Mouse (Mus musculus): ENCODE results near the gene Slc8a3. TPM values are rescaled to one million over a fixed set of nuclear protein-coding genes. Genes with fewer than 3 reads are reported as not detected.

The Slc8a3 gene
- polyA plus RNA-seq, 1 experiment from 2014 or later = 0.58 TPM

DNA sequence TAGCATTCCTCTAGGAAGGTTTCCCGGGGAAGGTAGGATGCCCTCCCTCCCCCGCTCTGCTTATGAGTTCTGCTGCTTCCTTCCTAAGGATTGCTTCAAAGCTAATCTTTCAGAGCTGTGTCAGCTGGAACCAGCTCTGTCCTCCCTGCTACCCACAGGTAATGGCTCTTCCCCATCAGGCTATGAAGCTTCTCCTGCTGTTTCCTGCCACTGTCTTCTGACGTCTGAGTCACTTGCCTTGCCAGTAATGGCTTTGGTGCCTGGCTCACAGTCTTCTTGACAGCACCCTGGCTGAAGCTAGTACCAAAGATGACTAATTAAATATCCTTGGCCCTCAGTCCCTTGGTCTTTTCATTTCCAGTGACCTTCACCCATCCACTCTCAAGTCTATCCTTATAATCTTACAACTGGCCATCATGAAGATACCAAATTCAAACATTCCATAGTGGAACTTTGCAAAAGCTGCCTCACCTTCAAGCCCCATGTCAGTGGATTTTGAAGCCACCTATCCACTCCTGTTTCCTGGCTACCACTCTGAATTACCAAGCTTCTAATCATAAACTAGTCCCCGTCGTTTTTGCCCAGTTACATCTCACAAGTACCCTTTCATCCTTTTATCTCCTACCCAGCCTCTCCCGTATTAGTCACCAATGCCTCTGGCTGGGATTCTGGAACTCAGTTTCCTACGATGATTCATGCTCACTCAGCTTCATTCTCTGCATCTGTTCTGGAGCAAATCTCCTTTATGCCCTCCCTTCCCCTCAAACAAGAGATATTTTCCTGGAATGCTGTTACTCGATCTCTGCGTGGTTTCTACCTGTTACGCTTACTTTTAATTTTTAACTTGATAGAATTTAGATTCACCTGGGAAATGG, 97.3 kb downstream of the Slc8a3 start:
- ATAC-seq (replicated peaks; ENCODE audit: insufficient number of reproducible peaks, low FRiP score, low TSS enrichment, low read depth) = no peak
- Histone ChIP-seq H3K4me1 (ENCODE audit: control insufficient read depth, insufficient read depth, low read length) (no peaks in the 10 kb centered on the region), H3K4me2 (ENCODE audit: low read depth, low read length) (no peak overlapping the region), H3K9me3 (replicated peaks; ENCODE audit: control insufficient read depth, low read length) (no peaks in the 10 kb centered on the region), H3K9ac (replicated peaks; ENCODE audit: low read length) (no peak overlapping the region), H3K27me3 (ENCODE audit: control insufficient read depth, insufficient read depth, low read length) (no peaks in the 10 kb centered on the region), H3K36me3 (replicated peaks; ENCODE audit: control insufficient read depth, insufficient read depth, low read depth, low read length) (no peaks in the 10 kb centered on the region), H3K4me3 (ENCODE audit: low read depth, low read length) (no peak overlapping the region), H3K27ac (replicated peaks; ENCODE audit: low read depth, low read length) (no peak overlapping the region)
- no peak for DNase-seq (ENCODE audit: low spot score)
- WGBS = 84% methylated on average over 10 of the region's 10 CpGs

DNA sequence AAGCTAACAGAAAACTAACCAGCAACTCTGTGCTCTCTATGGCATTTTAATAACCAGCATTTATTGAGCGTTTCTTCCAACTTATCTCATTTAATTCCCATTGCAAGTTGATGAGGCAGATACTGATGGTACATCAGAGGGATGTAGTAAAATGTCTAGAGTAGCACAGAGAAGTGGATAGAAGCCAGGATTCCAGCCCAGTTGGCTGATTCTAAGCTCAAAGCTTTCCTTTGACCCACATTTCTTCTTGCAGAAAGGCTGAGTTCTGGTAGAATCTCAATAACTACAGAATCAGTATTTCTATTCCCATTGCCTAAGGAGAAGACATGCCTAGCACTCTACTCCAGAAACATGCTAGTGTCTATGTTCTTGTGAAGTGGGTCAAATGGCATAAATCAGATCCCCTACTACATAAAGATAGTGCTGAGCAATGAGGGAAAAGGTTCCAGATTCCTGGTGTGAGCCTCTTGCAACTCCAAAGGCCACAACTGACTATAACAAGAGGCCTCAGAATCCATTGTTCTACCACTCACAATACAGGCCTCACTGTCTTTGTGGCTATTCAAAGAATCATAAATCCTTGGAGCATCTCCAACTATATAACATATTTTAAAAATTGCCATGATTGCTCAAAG, 99.1 kb downstream of the Slc8a3 start:
- Histone ChIP-seq H3K4me1 (ENCODE audit: control insufficient read depth, insufficient read depth, low read length) (no peaks in the 10 kb centered on the region), H3K27ac (replicated peaks; ENCODE audit: low read depth, low read length) (no peak overlapping the region), H3K9ac (replicated peaks; ENCODE audit: low read length) (no peak overlapping the region), H3K4me2 (ENCODE audit: low read depth, low read length) (no peak overlapping the region), H3K4me3 (ENCODE audit: low read depth, low read length) (no peak overlapping the region), H3K36me3 (replicated peaks; ENCODE audit: control insufficient read depth, insufficient read depth, low read depth, low read length) (no peaks in the 10 kb centered on the region), H3K27me3 (ENCODE audit: control insufficient read depth, insufficient read depth, low read length) (no peaks in the 10 kb centered on the region), H3K9me3 (replicated peaks; ENCODE audit: control insufficient read depth, low read length) (no peaks in the 10 kb centered on the region)
- DNase-seq (ENCODE audit: low spot score) (no peak), ATAC-seq (replicated peaks; ENCODE audit: insufficient number of reproducible peaks, low FRiP score, low TSS enrichment, low read depth) (no peak)
- WGBS = 91% methylated on average over 1 of the region's 1 CpGs

DNA sequence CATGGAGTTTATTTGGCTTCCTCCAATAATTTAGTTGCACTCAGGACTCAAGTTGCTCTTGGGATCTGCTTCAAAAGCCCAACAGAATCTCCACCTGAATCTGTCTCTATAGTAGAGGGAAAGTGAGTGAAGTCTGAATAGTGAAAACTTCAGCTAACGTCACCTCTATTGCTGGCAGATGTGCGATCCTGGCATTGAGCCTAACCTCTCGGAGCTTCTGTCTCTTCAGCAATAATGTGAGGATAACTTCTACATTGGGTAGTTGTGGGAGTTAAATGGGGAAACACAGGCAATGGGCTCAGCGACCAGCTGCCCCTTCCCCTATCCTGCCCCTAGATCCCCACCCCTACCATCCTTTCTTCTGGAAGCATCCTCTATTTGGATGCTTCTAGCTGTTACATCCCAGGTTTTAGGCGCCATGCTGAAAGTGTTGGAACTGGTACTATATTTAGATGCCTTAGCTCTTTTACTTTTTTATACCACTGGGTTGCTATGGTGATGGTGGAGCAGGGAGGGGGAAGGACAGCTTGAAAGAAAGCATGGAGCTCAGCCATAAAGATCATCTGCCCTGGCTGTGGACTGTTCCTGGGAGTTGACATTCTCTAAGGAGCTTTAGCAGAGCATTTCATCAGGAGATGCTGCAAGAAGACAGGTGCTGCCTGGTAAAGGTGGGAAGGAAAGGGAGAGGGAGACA, 105.1 kb downstream of the Slc8a3 start:
- no peak for DNase-seq (ENCODE audit: low spot score)
- no peaks in the 10 kb centered on the region for H3K27me3 ChIP-seq (ENCODE audit: control insufficient read depth, insufficient read depth, low read length)
- H3K27ac ChIP-seq (replicated peaks; ENCODE audit: low read depth, low read length) = no peak overlapping the region
- no peak for ATAC-seq (replicated peaks; ENCODE audit: insufficient number of reproducible peaks, low FRiP score, low TSS enrichment, low read depth)
- H3K4me2 ChIP-seq (ENCODE audit: low read depth, low read length) = no peak overlapping the region
- 77% methylated on average over 5 of the region's 5 CpGs for WGBS
- H3K9ac ChIP-seq (replicated peaks; ENCODE audit: low read length) = no peak overlapping the region
- no peaks in the 10 kb centered on the region for H3K9me3 ChIP-seq (replicated peaks; ENCODE audit: control insufficient read depth, low read length)
- H3K36me3 ChIP-seq (replicated peaks; ENCODE audit: control insufficient read depth, insufficient read depth, low read depth, low read length) = no peaks in the 10 kb centered on the region
- no peaks in the 10 kb centered on the region for H3K4me1 ChIP-seq (ENCODE audit: control insufficient read depth, insufficient read depth, low read length)
- H3K4me3 ChIP-seq (ENCODE audit: low read depth, low read length) = no peak overlapping the region

DNA sequence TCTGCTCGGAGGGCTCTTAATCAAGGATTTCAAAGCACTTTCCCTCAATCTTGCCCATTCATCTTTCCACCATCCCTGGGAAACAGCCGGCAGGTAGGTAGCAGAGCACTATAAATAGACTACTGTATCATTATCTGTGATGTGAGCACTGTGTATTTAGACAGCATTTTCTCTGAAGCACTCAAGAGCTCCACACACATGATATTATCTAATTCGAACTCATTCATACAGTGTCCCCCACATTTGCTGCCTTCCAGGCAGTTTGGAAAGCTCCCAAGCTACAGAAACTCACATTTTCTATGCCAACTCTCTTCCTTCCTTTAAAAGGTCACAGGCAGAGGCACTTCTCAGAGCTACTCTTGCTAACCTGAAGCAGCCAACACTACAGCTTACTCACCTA, 106.4 kb downstream of the Slc8a3 start:
- no peaks in the 10 kb centered on the region for H3K27me3 ChIP-seq (ENCODE audit: control insufficient read depth, insufficient read depth, low read length)
- no peak overlapping the region for H3K9ac ChIP-seq (replicated peaks; ENCODE audit: low read length)
- H3K27ac ChIP-seq (replicated peaks; ENCODE audit: low read depth, low read length) = no peak overlapping the region
- no peak for ATAC-seq (replicated peaks; ENCODE audit: insufficient number of reproducible peaks, low FRiP score, low TSS enrichment, low read depth)
- WGBS = 72% methylated on average over 3 of the region's 3 CpGs
- no peaks in the 10 kb centered on the region for H3K36me3 ChIP-seq (replicated peaks; ENCODE audit: control insufficient read depth, insufficient read depth, low read depth, low read length)
- no peaks in the 10 kb centered on the region for H3K4me1 ChIP-seq (ENCODE audit: control insufficient read depth, insufficient read depth, low read length)
- H3K4me3 ChIP-seq (ENCODE audit: low read depth, low read length) = no peak overlapping the region
- no peaks in the 10 kb centered on the region for H3K9me3 ChIP-seq (replicated peaks; ENCODE audit: control insufficient read depth, low read length)
- no peak for DNase-seq (ENCODE audit: low spot score)
- no peak overlapping the region for H3K4me2 ChIP-seq (ENCODE audit: low read depth, low read length)

DNA sequence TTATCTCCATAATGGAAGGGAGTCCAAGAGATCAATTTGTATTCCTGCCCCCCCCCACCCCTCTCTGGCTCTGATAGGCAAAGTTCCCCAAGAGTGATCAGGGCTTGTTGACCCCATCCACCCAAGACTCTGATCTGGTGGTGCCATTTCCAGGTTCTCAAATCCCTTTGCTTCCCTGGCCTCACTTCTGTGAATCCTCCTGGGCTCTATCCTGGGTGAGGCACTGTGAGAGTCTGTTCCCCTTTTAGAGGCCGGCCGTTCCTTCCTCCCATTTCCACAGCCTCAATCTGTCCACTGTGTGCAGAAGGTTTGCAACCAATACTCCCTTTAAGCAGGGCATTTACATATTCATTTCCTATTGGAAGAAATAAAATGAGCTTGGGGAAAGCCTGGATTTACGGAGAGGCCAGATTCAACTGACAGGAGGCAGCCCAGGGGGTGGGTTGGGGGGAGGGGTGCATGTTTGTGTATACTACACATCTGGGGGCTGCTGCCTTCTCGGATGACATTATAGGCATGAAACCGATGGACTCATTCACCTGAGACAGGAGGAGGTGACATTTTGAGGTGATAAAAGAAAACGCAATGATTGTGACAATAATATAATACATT, 106.9 kb downstream of the Slc8a3 start:
- Histone ChIP-seq H3K4me3 (ENCODE audit: low read depth, low read length) (no peak overlapping the region), H3K4me2 (ENCODE audit: low read depth, low read length) (no peak overlapping the region), H3K27me3 (ENCODE audit: control insufficient read depth, insufficient read depth, low read length) (no peaks in the 10 kb centered on the region), H3K9me3 (replicated peaks; ENCODE audit: control insufficient read depth, low read length) (no peaks in the 10 kb centered on the region), H3K36me3 (replicated peaks; ENCODE audit: control insufficient read depth, insufficient read depth, low read depth, low read length) (no peaks in the 10 kb centered on the region), H3K4me1 (ENCODE audit: control insufficient read depth, insufficient read depth, low read length) (no peaks in the 10 kb centered on the region), H3K27ac (replicated peaks; ENCODE audit: low read depth, low read length) (no peak overlapping the region), H3K9ac (replicated peaks; ENCODE audit: low read length) (no peak overlapping the region)
- ATAC-seq (replicated peaks; ENCODE audit: insufficient number of reproducible peaks, low FRiP score, low TSS enrichment, low read depth) (no peak), DNase-seq (ENCODE audit: low spot score) (no peak)
- WGBS = 34% methylated on average over 6 of the region's 6 CpGs

DNA sequence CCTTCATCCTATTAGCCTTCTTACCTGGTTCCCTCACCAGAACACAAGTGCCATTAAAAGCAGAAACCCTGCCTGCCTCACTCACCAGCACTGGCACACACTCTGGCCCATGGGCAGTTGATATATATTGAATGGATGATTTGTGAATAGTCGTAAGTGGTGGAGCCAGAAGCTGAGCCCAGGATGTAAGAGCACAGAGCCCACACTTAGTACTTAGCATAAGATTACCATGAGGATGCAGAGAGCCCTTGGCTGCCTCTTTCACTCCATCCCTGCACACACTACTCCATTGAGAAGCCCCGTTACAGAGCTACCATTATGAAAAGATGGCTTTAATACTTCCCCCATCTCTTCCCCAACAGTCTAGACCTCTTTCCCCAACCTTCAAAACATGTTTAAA, 108.1 kb downstream of the Slc8a3 start:
- no peaks in the 10 kb centered on the region for H3K4me1 ChIP-seq (ENCODE audit: control insufficient read depth, insufficient read depth, low read length)
- no peak overlapping the region for H3K27ac ChIP-seq (replicated peaks; ENCODE audit: low read depth, low read length)
- H3K9ac ChIP-seq (replicated peaks; ENCODE audit: low read length) = no peak overlapping the region
- no peaks in the 10 kb centered on the region for H3K9me3 ChIP-seq (replicated peaks; ENCODE audit: control insufficient read depth, low read length)
- H3K36me3 ChIP-seq (replicated peaks; ENCODE audit: control insufficient read depth, insufficient read depth, low read depth, low read length) = no peaks in the 10 kb centered on the region
- H3K27me3 ChIP-seq (ENCODE audit: control insufficient read depth, insufficient read depth, low read length) = no peaks in the 10 kb centered on the region
- no peak for ATAC-seq (replicated peaks; ENCODE audit: insufficient number of reproducible peaks, low FRiP score, low TSS enrichment, low read depth)
- DNase-seq (ENCODE audit: low spot score) = no peak
- H3K4me2 ChIP-seq (ENCODE audit: low read depth, low read length) = no peak overlapping the region
- 74% methylated on average over 2 of the region's 2 CpGs for WGBS
- no peak overlapping the region for H3K4me3 ChIP-seq (ENCODE audit: low read depth, low read length)

DNA sequence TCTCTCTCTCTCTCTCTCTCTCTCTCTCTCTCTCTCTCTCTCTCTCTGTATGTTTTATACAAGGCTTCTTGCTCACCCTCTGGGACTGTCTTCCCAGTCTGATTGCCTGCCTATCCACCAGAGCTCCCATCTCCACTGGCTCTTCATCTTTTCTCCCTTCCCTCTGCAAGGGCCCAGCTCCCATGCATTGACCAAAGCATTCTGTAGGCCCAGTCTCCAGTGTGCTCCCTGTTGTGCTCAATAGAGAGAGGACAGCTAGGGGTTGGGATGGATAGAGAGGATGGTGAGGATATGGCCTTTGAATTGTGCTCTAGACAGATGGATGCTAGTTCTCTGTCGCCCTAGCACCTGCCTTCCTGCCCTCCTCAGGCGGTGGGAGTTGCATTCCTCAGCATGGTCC, 109.7 kb downstream of the Slc8a3 start:
- Histone ChIP-seq H3K27ac (replicated peaks; ENCODE audit: low read depth, low read length) (no peak overlapping the region), H3K4me2 (ENCODE audit: low read depth, low read length) (no peak overlapping the region), H3K4me1 (ENCODE audit: control insufficient read depth, insufficient read depth, low read length) (no peaks in the 10 kb centered on the region), H3K9me3 (replicated peaks; ENCODE audit: control insufficient read depth, low read length) (no peaks in the 10 kb centered on the region), H3K9ac (replicated peaks; ENCODE audit: low read length) (no peak overlapping the region), H3K27me3 (ENCODE audit: control insufficient read depth, insufficient read depth, low read length) (no peaks in the 10 kb centered on the region), H3K36me3 (replicated peaks; ENCODE audit: control insufficient read depth, insufficient read depth, low read depth, low read length) (no peaks in the 10 kb centered on the region), H3K4me3 (ENCODE audit: low read depth, low read length) (no peak overlapping the region)
- 60% methylated on average over 2 of the region's 2 CpGs for whole genome bisulfite sequencing
- DNase-seq (ENCODE audit: low spot score) (no peak), ATAC-seq (replicated peaks; ENCODE audit: insufficient number of reproducible peaks, low FRiP score, low TSS enrichment, low read depth) (no peak)

Measured in embryonic facial prominence, embryonic 11.5 days (tissue).